Mouse (Mus musculus): ENCODE results near the gene Tunar. TPM values are rescaled to one million over a fixed set of nuclear protein-coding genes. Genes with fewer than 3 reads are reported as not detected.

The Tunar gene
- polyA plus RNA-seq, 1 experiment from 2014 or later: 0.03 TPM

- 68% methylated on average over 5 of the region's 5 CpGs for WGBS (ENCODE audit: insufficient replicate concordance)
- no peak overlapping the region for H3K27ac ChIP-seq (replicated peaks)
- ATAC-seq (ENCODE audit: insufficient read depth): no peak
Observed at GRCm38 (mm10) chr12:105403742-105404141, 70.1 kb downstream of the Tunar start.

GRCm38 (mm10) chr12:105406008-105406407 lies 72.3 kb downstream of the Tunar start:
- H3K27ac ChIP-seq (replicated peaks): no peak overlapping the region
- no peak overlapping the region for H3K4me3 ChIP-seq (replicated peaks)
- H3K4me2 ChIP-seq: no peak overlapping the region
- 31% methylated on average over 6 of the region's 6 CpGs for WGBS (ENCODE audit: insufficient replicate concordance)
- H3K9ac ChIP-seq: no peak overlapping the region
- H3K4me1 ChIP-seq (replicated peaks): no peaks in the 10 kb centered on the region
- H3K36me3 ChIP-seq (replicated peaks): no peaks in the 10 kb centered on the region
- ATAC-seq (ENCODE audit: insufficient read depth): no peak
- H3K9me3 ChIP-seq (replicated peaks): no peaks in the 10 kb centered on the region
- H3K27me3 ChIP-seq: no peaks in the 10 kb centered on the region

More at GRCm38 (mm10) chr12:105403742-105404141, 70.1 kb downstream of the Tunar start:
- Histone ChIP-seq H3K4me3 (replicated peaks) (no peak overlapping the region), H3K36me3 (replicated peaks) (no peaks in the 10 kb centered on the region), H3K27me3 (no peaks in the 10 kb centered on the region), H3K9me3 (replicated peaks) (no peaks in the 10 kb centered on the region), H3K9ac (no peak overlapping the region), H3K4me1 (replicated peaks) (no peaks in the 10 kb centered on the region), H3K4me2 (no peak overlapping the region)

- H3K36me3 ChIP-seq (replicated peaks): no peaks in the 10 kb centered on the region
- H3K4me1 ChIP-seq (replicated peaks): no peaks in the 10 kb centered on the region
- no peaks in the 10 kb centered on the region for H3K27me3 ChIP-seq
- H3K9ac ChIP-seq: no peak overlapping the region
- ATAC-seq (ENCODE audit: insufficient read depth): no peak
- no peak overlapping the region for H3K4me2 ChIP-seq
- H3K9me3 ChIP-seq (replicated peaks): no peaks in the 10 kb centered on the region
- no peak overlapping the region for H3K4me3 ChIP-seq (replicated peaks)
- 74% methylated on average over 8 of the region's 8 CpGs for WGBS (ENCODE audit: insufficient replicate concordance)
- no peak overlapping the region for H3K27ac ChIP-seq (replicated peaks)
Observed at GRCm38 (mm10) chr12:105413909-105414308, 80.2 kb downstream of the Tunar start.

GRCm38 (mm10) chr12:105420476-105420875 lies 86.8 kb downstream of the Tunar start:
- Histone ChIP-seq H3K36me3 (replicated peaks) (no peaks in the 10 kb centered on the region), H3K9me3 (replicated peaks) (no peaks in the 10 kb centered on the region), H3K27ac (replicated peaks) (no peak overlapping the region), H3K4me1 (replicated peaks) (no peaks in the 10 kb centered on the region), H3K4me2 (no peak overlapping the region), H3K27me3 (no peaks in the 10 kb centered on the region), H3K4me3 (replicated peaks) (no peak overlapping the region), H3K9ac (no peak overlapping the region)
- 40% methylated on average over 6 of the region's 6 CpGs for WGBS (ENCODE audit: insufficient replicate concordance)
- ATAC-seq (ENCODE audit: insufficient read depth): no peak

- no peaks in the 10 kb centered on the region for H3K4me1 ChIP-seq (replicated peaks)
- no peak overlapping the region for H3K4me2 ChIP-seq
- H3K4me3 ChIP-seq (replicated peaks): no peak overlapping the region
- no peaks in the 10 kb centered on the region for H3K36me3 ChIP-seq (replicated peaks)
- 41% methylated on average over 7 of the region's 7 CpGs for whole genome bisulfite sequencing (ENCODE audit: insufficient replicate concordance)
- no peaks in the 10 kb centered on the region for H3K9me3 ChIP-seq (replicated peaks)
- no peak overlapping the region for H3K27ac ChIP-seq (replicated peaks)
- H3K9ac ChIP-seq: no peak overlapping the region
- no peak for ATAC-seq (ENCODE audit: insufficient read depth)
- no peaks in the 10 kb centered on the region for H3K27me3 ChIP-seq
Observed at GRCm38 (mm10) chr12:105426541-105426940, 92.9 kb downstream of the Tunar start.

- no peaks in the 10 kb centered on the region for H3K36me3 ChIP-seq (replicated peaks)
- no peak overlapping the region for H3K4me2 ChIP-seq
- H3K4me1 ChIP-seq (replicated peaks): no peaks in the 10 kb centered on the region
- no peak overlapping the region for H3K9ac ChIP-seq
- H3K9me3 ChIP-seq (replicated peaks): no peaks in the 10 kb centered on the region
- 23% methylated on average over 10 of the region's 10 CpGs for WGBS (ENCODE audit: insufficient replicate concordance)
- H3K27me3 ChIP-seq: no peaks in the 10 kb centered on the region
- ATAC-seq (ENCODE audit: insufficient read depth): no peak
- H3K27ac ChIP-seq (replicated peaks): no peak overlapping the region
- H3K4me3 ChIP-seq (replicated peaks): no peak overlapping the region
Observed at GRCm38 (mm10) chr12:105427039-105427757, 93.5 kb downstream of the Tunar start.

GRCm38 (mm10) chr12:105431872-105432271 lies 98.2 kb downstream of the Tunar start:
- H3K27ac ChIP-seq (replicated peaks): no peak overlapping the region
- ATAC-seq (ENCODE audit: insufficient read depth): no peak
- no peaks in the 10 kb centered on the region for H3K9me3 ChIP-seq (replicated peaks)
- H3K4me1 ChIP-seq (replicated peaks): no peaks in the 10 kb centered on the region
- H3K9ac ChIP-seq: no peak overlapping the region
- no peak overlapping the region for H3K4me3 ChIP-seq (replicated peaks)
- H3K27me3 ChIP-seq: no peaks in the 10 kb centered on the region
- no peaks in the 10 kb centered on the region for H3K36me3 ChIP-seq (replicated peaks)
- 27% methylated on average over 3 of the region's 3 CpGs for WGBS (ENCODE audit: insufficient replicate concordance)
- H3K4me2 ChIP-seq: no peak overlapping the region

GRCm38 (mm10) chr12:105432807-105433206 lies 99.1 kb downstream of the Tunar start:
- no peaks in the 10 kb centered on the region for H3K27me3 ChIP-seq
- H3K4me3 ChIP-seq (replicated peaks): no peak overlapping the region
- H3K27ac ChIP-seq (replicated peaks): no peak overlapping the region
- no peak for ATAC-seq (ENCODE audit: insufficient read depth)
- H3K4me1 ChIP-seq (replicated peaks): no peaks in the 10 kb centered on the region
- H3K4me2 ChIP-seq: no peak overlapping the region
- 45% methylated on average over 3 of the region's 3 CpGs for WGBS (ENCODE audit: insufficient replicate concordance)
- no peaks in the 10 kb centered on the region for H3K36me3 ChIP-seq (replicated peaks)
- H3K9ac ChIP-seq: no peak overlapping the region
- no peaks in the 10 kb centered on the region for H3K9me3 ChIP-seq (replicated peaks)

Other genes starting within 250 kb of the Tunar start
- gene Tcl1b2, start 187.9 kb upstream of the Tunar start, polyA plus RNA-seq (2015; fragmentation: Nextera tagmentation; extraction: Ambion mirVana): not detected in 2 replicates
- not detected in 2 replicates for gene Tcl1b1, start 174.2 kb upstream of the Tunar start, polyA plus RNA-seq (2015; fragmentation: Nextera tagmentation; extraction: Ambion mirVana)
- not detected in 2 replicates for gene Tcl1b5, start 157.5 kb upstream of the Tunar start, polyA plus RNA-seq (2015; fragmentation: Nextera tagmentation; extraction: Ambion mirVana)
- not detected in 2 replicates for gene Tcl1b3, start 142.8 kb upstream of the Tunar start, polyA plus RNA-seq (2015; fragmentation: Nextera tagmentation; extraction: Ambion mirVana)
- not detected in 2 replicates for gene Tcl1b4, start 131.9 kb upstream of the Tunar start, polyA plus RNA-seq (2015; fragmentation: Nextera tagmentation; extraction: Ambion mirVana)
- not detected in 2 replicates for gene Tcl1, start 111.1 kb upstream of the Tunar start, polyA plus RNA-seq (2015; fragmentation: Nextera tagmentation; extraction: Ambion mirVana)
- gene D430019H16Rik, start 120.0 kb downstream of the Tunar start, polyA plus RNA-seq (2015; fragmentation: Nextera tagmentation; extraction: Ambion mirVana): 0.03 and 0.05 TPM in 2 replicates
- gene Bdkrb2, start 229.4 kb downstream of the Tunar start, polyA plus RNA-seq (2015; fragmentation: Nextera tagmentation; extraction: Ambion mirVana): 0.05 and 0.08 TPM in 2 replicates